Mouse (Mus musculus) midbrain, postnatal 0 days (tissue): ENCODE results near the gene Gli3. TPM values are rescaled to one million over a fixed set of nuclear protein-coding genes. Genes with fewer than 3 reads are reported as not detected.

Source experiments
- ATAC-seq: fragments of 200-750 bp; cut with Nextera tagmentation; 2 replicates; pipeline ENCODE4 v1.8.0; 2017; ENCODE audit warnings: moderate number of reproducible peaks, mild to moderate bottlenecking, moderate TSS enrichment, moderate library complexity; ENCODE audit not compliant: low FRiP score
- DNase-seq: peaks from one replicate; pipeline ENCODE4 v3.0.0-alpha.2; 2015; ENCODE audit warnings: low spot score
- H3K27ac ChIP-seq: fragments of 300-500 bp; sonication (generic); 2 replicates; pipeline ENCODE4 v1.5.1; 2014; ENCODE audit warnings: low read depth, mild to moderate bottlenecking, low read length, mixed read lengths
- H3K27me3 ChIP-seq: fragments of 300-500 bp; sonication (generic); 2 replicates; pipeline ENCODE4 v1.6.1; 2014; ENCODE audit warnings: low read length, control low read depth, mixed read lengths; ENCODE audit not compliant: insufficient read depth
- H3K36me3 ChIP-seq: fragments of 300-500 bp; sonication (generic); 2 replicates; pipeline ENCODE4 v1.6.1; 2014; ENCODE audit warnings: low read length, control low read depth, mixed read lengths; ENCODE audit not compliant: insufficient read depth
- H3K4me1 ChIP-seq: fragments of 300-500 bp; sonication (generic); 2 replicates; pipeline ENCODE4 v1.6.1; 2014; ENCODE audit warnings: mild to moderate bottlenecking, control low read depth, antibody characterized with exemption, low read length, mixed read lengths; ENCODE audit not compliant: insufficient read depth
- H3K4me2 ChIP-seq: fragments of 300-500 bp; sonication (generic); 2 replicates; pipeline ENCODE4 v1.6.1; 2014; ENCODE audit warnings: low read depth, mild to moderate bottlenecking, low read length, mixed read lengths; ENCODE audit not compliant: poor library complexity, severe bottlenecking
- H3K4me3 ChIP-seq: fragments of 300-500 bp; sonication (generic); 2 replicates; pipeline ENCODE4 v1.5.1; 2014; ENCODE audit warnings: low read depth, mild to moderate bottlenecking, low read length, moderate library complexity
- H3K9ac ChIP-seq: fragments of 300-500 bp; sonication (generic); replicated peaks from 2 replicates; pipeline ENCODE4 v1.6.1; 2014; ENCODE audit warnings: mild to moderate bottlenecking, low read length, moderate library complexity, mixed read lengths; ENCODE audit not compliant: poor library complexity, severe bottlenecking
- H3K9me3 ChIP-seq: fragments of 300-500 bp; sonication (generic); 2 replicates; pipeline ENCODE4 v1.6.1; 2016; ENCODE audit warnings: low read length, control low read depth
- CTCF ChIP-seq: IDR thresholded peaks from 2 replicates; pipeline ENCODE4 v1.5.1; 2016; ENCODE audit warnings: antibody characterized with exemption, mild to moderate bottlenecking
- WGBS: fragments of 180-500 bp; shearing (Covaris S2); extraction: QIAGEN DNeasy Blood & Tissue Kit; methylation state at CpG from one replicate; pipeline ENCODE4 v1.1.7; 2014; 5-methylcytosine and 5-hydroxymethylcytosine counted together
- polyA plus RNA-seq: library from polyadenylated mRNA; unstranded; fragments of >200 nt; fragmentation: Nextera tagmentation; extraction: Ambion mirVana; gene quantifications from 2 replicates; pipeline ENCODE4 v1.2.1, GENCODE M21; 2015
- total RNA-seq: library from RNA; depleted of rRNA; stranded (reverse); fragments of >200 nt; gene quantifications from 2 replicates; pipeline ENCODE4 v1.2.3, GENCODE M21; 2014; rRNA removed

The Gli3 gene
- total RNA-seq: 9.2 and 10.3 TPM in 2 replicates
- 3.2 and 3.9 TPM in 2 replicates for polyA plus RNA-seq

DNA sequence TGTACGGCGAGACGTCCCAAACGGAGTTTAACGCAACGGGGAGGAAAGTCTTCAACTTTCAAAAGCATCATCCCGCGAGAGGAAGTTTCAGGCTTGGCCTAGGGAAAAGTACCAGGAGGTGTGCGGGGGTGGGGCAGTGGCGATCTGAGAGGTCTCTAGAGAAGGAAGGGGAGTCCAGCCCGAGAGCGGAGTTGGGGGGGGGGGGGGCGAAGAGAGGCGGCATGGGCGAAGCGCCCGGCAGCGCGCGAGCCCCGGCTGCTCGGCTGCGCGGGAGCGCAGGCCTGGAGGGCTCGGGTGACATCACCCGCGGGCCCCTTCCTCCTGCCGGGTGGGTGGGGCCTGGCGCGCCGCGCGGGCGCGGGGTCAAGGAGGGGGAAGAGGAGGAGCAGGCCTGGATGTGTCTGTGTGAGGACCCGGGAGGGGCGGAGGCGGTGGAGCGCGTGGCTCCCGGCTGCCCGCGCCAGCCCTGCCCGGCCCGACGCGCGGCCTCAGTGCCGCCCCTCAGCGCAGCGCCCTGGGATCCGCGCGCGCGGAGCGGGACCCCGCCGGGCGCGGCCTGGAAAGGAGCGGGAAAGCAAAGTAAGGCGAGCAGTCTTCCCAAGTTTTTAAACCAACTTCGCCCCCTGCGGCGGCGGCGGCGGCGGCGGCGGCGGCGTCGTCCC, at the start of gene Gli3:
Gene Gli3 (plus strand): TSS at position 406 of the 662 bp plus-strand sequence.
- Histone ChIP-seq H3K4me1 (no peaks in the 10 kb centered on the region), H3K27me3 (peaks cover 18% of the 10 kb centered on the region; the same call in 1 of the 2 replicates), H3K9ac (peak within 1 kb of the TSS; percentile 42), H3K36me3 (no peaks in the 10 kb centered on the region), H3K4me2 (peak within 1 kb of the TSS; percentile 94), H3K27ac (peak within 1 kb of the TSS; percentile 44), H3K9me3 (no peaks in the 10 kb centered on the region), H3K4me3 (peak within 1 kb of the TSS; percentile 84)
- DNase-seq (peak; percentile 63), ATAC-seq (peak; percentile 90)
- WGBS: under 1% methylated on average over 21 of the region's 76 CpGs
- no peak for TF ChIP-seq CTCF

DNA sequence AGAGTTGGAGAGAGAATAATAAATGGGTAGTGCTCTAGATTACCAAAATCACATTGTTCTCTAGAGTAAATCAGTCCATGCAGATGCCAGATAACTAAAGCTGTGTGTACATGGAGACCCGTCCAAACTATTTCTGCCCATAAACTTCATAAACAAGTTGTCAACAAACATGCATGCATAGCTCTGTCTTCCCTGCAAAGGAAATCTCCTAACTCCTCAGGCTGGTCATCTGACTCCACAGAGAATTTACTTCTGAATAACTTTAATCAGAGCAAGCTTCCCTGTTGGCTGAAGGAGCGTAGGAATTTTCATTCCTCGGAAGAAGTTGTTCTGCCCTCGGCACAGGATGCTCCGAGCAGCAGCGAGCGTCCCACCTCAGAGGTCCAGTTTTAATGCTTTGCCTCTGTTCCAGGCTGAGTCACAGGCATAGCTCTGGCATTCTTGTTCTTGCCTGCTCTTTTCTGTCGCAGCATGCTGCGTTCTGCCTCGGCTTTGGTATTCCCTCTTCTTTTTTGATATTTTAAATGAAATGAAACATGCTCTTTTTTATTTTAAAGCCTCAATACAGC, 41.8 kb upstream of the Gli3 start:
- ATAC-seq (no peak), DNase-seq (no peak)
- Histone ChIP-seq H3K9me3 (no peaks in the 10 kb centered on the region), H3K4me2 (peak overlapping the region; percentile 13; the same call in 1 of the 2 replicates), H3K9ac (no peak overlapping the region), H3K4me1 (no peaks in the 10 kb centered on the region), H3K27me3 (no peaks in the 10 kb centered on the region), H3K36me3 (no peaks in the 10 kb centered on the region), H3K27ac (no peak overlapping the region), H3K4me3 (no peak overlapping the region)
- no peak for TF ChIP-seq CTCF
- WGBS: 29% methylated on average over 10 of the region's 10 CpGs

DNA sequence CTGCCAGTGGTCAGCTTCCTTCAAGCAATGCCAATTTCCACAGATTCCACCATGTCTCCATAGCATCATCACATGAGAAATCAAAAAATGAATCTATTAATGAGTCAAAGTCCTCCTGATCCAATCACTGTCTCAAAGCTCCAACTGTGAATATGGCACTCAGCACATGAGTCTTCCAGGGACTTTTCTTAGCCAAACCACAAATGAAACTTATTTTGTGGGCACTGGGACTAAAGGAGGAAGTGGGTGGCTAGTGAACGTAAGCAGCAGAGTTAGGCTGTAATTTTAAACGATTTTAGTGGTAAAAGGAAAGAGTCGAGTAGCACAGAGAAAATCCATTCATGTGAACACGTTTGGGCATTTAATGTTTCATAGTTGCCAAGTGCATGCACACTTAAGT, 21.0 kb upstream of the Gli3 start:
- Histone ChIP-seq H3K9ac (no peak overlapping the region), H3K9me3 (no peaks in the 10 kb centered on the region), H3K4me2 (no peak overlapping the region), H3K4me3 (no peak overlapping the region), H3K36me3 (no peaks in the 10 kb centered on the region), H3K27me3 (no peaks in the 10 kb centered on the region), H3K4me1 (no peaks in the 10 kb centered on the region), H3K27ac (no peak overlapping the region)
- DNase-seq (no peak), ATAC-seq (no peak)
- WGBS: 85% methylated on average over 4 of the region's 4 CpGs
- no peak for TF ChIP-seq CTCF

DNA sequence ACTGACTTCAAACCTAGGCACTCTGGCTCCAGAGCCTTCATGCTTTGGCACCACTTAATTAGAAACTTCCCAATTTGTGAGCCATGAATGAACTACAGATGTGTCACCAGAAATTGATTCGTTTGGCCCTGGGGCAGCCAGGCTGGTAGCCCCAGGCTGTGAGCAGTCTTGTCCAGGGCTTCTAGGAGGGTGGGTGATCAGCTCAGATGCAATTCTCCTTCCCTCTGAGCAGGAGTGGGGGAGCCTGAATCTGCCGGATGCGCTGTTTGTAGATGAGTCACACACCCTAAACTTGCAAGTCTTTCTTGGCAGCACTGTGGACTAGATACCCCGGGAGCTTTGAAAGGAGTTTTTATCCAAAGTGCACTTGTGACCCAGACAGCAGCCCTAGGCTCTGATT, 18.7 kb upstream of the Gli3 start:
- H3K9me3 ChIP-seq: no peaks in the 10 kb centered on the region
- ATAC-seq: no peak; the same call in 1 of the 2 replicates
- no peaks in the 10 kb centered on the region for H3K36me3 ChIP-seq
- no peak overlapping the region for H3K27ac ChIP-seq
- WGBS: 67% methylated on average over 4 of the region's 4 CpGs
- no peak overlapping the region for H3K4me3 ChIP-seq
- no peak overlapping the region for H3K4me2 ChIP-seq
- H3K4me1 ChIP-seq: no peaks in the 10 kb centered on the region
- DNase-seq: no peak
- no peak for TF ChIP-seq CTCF
- no peaks in the 10 kb centered on the region for H3K27me3 ChIP-seq
- H3K9ac ChIP-seq: no peak overlapping the region

DNA sequence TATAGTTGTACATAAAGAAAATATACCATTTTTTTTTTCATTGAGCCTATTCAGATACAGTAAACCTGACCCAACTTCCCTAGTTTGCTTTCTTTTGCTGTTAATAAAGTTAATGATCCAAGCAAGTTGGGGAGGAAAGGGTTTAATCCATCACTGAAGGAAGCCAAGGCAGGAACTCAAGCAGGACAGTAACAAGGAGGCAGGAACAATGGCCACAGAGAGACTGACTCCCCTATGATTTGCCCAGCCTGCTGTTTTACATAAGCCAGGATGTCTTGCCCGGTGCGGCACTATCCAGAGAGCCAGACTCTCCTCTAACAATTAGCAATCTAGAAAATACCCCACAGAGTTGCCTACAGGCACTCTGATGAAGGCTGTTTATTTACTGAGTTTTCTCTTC, 17.4 kb upstream of the Gli3 start:
- 19% methylated on average over 2 of the region's 2 CpGs for WGBS
- TF ChIP-seq CTCF: no peak

DNA sequence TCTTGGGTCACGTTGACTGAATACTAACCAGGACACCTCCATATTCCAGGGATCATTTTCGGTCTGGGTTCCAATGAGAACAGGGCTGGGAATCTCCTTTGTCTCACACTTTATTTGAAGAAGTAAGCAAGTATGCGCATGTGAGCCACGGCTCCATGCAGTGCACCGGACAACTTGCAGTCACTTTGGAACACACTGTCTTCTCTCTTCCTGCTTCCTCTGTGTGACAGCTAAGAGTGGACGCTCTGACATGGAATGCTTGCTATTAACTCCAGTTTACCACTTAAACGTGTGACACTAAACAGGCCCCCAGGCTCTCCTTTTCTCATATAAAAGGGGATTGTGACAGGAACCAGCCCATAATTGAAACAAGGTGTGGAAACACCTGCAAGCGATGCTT, 17.0 kb upstream of the Gli3 start:
- DNase-seq (no peak), ATAC-seq (no peak)
- H3K9me3 ChIP-seq: no peaks in the 10 kb centered on the region
- no peak overlapping the region for H3K9ac ChIP-seq
- H3K4me1 ChIP-seq: no peaks in the 10 kb centered on the region
- H3K4me2 ChIP-seq: no peak overlapping the region
- WGBS: 83% methylated on average over 8 of the region's 8 CpGs
- TF ChIP-seq CTCF: no peak
- no peak overlapping the region for H3K27ac ChIP-seq
- no peak overlapping the region for H3K4me3 ChIP-seq
- no peaks in the 10 kb centered on the region for H3K27me3 ChIP-seq
- no peaks in the 10 kb centered on the region for H3K36me3 ChIP-seq

More for the DNA sequence above, 17.4 kb upstream of the Gli3 start:
- no peaks in the 10 kb centered on the region for H3K27me3 ChIP-seq
- no peak for DNase-seq
- H3K36me3 ChIP-seq: no peaks in the 10 kb centered on the region
- H3K9ac ChIP-seq: no peak overlapping the region
- H3K4me2 ChIP-seq: no peak overlapping the region
- ATAC-seq: no peak
- H3K9me3 ChIP-seq: no peaks in the 10 kb centered on the region
- H3K27ac ChIP-seq: no peak overlapping the region
- H3K4me3 ChIP-seq: no peak overlapping the region
- H3K4me1 ChIP-seq: no peaks in the 10 kb centered on the region
